Mouse (Mus musculus) ovary, adult 18-20 months (tissue): ENCODE results near the gene Col9a1.

Experiments
- DNase-seq: peaks from one replicate; pipeline ENCODE4 v3.0.0; 2022; ENCODE audit warnings: low spot score, mixed read lengths

Col9a1 gene

DNA sequence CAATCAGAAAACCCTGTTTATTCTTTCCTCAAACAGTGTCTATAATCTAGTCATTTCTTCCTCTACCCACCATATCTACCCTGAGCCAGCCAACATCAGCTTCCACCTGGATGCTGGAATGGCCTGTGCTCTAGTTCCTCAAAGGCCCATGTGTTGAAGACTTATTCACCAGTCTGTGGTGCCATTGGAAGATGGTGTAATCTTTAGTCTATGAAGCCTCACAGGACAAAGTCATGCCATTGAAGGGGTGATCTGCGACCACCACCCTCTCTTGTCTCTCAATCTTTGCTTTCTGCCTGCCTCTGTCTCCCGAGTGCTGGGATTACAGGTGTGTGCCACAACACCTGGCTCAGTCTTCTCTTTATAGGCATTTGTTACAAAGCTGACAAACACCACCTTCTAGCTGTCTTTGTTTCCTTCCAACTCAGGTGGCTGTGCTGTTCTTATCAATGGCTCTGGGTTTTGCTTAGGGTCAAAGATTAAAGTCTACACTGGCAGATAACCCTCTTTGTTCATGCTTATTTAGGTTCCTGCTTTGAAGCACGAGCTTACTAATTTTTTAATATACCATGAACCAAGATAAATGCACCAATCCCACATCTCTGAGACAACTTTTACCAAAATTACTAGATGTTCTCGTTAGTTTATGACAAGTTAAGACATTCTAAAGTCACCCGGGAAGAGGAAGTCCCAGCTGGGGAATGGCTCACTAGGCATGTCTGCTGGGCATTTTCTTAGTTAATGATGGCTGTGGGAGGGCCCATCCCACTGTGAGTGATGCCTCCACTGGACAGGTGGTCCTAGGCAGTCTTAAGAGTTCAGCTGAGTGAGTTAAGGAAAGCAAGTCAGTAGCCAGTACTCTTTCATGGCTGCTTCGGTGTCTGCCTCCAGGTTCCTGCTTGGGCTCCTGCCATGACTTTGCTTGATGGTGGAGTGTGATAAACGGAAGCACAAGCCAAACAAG lies 117.9 kb downstream of the Col9a1 start:
- no peak for DNase-seq

DNA sequence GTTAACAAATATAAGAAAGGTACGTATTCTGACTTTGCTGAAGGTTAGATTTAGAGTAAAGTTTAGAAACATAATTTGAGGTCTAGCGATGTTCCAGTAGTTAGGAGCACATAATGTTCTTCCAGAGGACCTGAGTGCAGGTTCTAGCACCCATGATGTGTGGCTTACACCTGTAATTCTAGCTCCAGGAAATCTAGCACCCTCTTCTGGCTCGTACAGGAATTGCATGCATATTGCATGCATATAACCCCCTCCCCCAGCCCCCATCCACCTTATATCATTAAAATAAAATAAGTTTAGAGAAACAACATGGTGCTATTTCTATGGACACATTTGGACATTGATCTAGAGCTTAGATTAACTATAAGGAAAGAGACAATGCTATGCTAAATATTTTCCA lies 123.3 kb downstream of the Col9a1 start:
- no peak for DNase-seq
